Mouse (Mus musculus) G1E (cell line): ENCODE results near the gene Cnmd.

ENCODE experiments used
- GATA1 ChIP-seq: IDR thresholded peaks from 2 replicates; pipeline ENCODE4 v1.6.1; 2012; ENCODE audit warnings: borderline replicate concordance, low read length, inconsistent platforms, mixed read lengths
- TAL1 ChIP-seq: conservative IDR thresholded peaks from 2 replicates; pipeline ENCODE4 v1.6.1; 2012; ENCODE audit warnings: low read depth, low read length, inconsistent platforms, mixed read lengths

- TF ChIP-seq GATA1 (no peak), TAL1 (no peak)
Measured at GRCm38 (mm10) chr14:79588534-79588951, 73.4 kb downstream of the Cnmd start.
